Mouse (Mus musculus) G1E-ER4 (cell line): ENCODE data around the gene Phex. TPM values are rescaled to one million over a fixed set of nuclear protein-coding genes. Genes with fewer than 3 reads are reported as not detected.

Experiments used
- GATA1 ChIP-seq: IDR thresholded peaks from one replicate; pipeline ENCODE4 v1.8.0; 2012; ENCODE audit warnings: low read length, inconsistent platforms
- polyA plus RNA-seq: library from polyadenylated mRNA; stranded (reverse); fragments of >175 nt; gene quantifications from 2 replicates; pipeline ENCODE4 v1.2.3, GENCODE M21; 2012

Gene Phex
- polyA plus RNA-seq, 1 experiment: 0.02 TPM

GRCm38 (mm10) chrX:157334726-157335125 is 80.4 kb downstream of the Phex start:
- no peak for TF ChIP-seq GATA1

GRCm38 (mm10) chrX:157329821-157330220 is 85.3 kb downstream of the Phex start:
- TF ChIP-seq GATA1: no peak

DNA sequence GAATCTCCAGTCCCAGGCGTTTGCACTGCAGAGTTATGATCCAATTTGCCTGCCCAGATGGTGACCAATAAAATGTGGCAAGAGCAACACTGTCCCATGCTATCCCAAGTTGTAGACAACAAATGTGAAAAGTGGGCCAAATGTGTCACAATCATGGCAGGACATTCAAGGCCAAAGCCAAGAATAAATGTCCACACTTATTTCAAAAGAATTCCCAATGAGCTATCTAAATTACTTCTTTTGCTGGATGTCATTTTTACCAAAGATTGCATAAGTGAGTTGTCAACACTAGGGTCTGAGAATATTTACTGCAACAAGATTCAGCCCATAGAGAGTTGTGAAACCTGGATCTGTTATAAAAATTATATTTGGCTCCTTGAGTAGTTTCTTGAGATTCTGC is 86.7 kb downstream of the Phex start:
- TF ChIP-seq GATA1: no peak

GRCm38 (mm10) chrX:157327756-157328155 is 87.4 kb downstream of the Phex start:
- no peak for TF ChIP-seq GATA1

- no peak for TF ChIP-seq GATA1
Observed at GRCm38 (mm10) chrX:157324396-157324795, 90.7 kb downstream of the Phex start.

- no peak for TF ChIP-seq GATA1
Observed at GRCm38 (mm10) chrX:157310331-157310730, 104.8 kb downstream of the Phex start.

DNA sequence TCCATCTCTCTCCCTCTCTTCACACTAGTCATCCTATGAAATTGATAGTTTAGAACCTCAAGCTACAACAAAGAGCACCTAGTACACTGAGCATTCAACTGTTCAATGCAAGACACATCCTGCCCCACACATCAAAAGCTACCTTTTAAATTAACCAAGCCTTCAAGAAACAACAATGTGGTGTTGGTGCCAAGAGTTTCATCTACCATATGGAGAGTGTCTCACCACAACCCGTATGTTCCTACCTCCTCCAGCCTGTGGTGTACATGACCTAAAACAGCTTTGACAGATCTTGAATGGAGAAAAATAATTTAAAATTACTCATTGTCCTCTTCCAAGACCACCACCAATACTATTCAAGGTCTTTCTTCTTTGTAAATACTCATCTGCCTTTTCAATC is 106.9 kb downstream of the Phex start:
- no peak for TF ChIP-seq GATA1

- no peak for TF ChIP-seq GATA1
Observed at GRCm38 (mm10) chrX:157307411-157307810, 107.7 kb downstream of the Phex start.

GRCm38 (mm10) chrX:157306796-157307405 is 108.2 kb downstream of the Phex start:
- no peak for TF ChIP-seq GATA1

DNA sequence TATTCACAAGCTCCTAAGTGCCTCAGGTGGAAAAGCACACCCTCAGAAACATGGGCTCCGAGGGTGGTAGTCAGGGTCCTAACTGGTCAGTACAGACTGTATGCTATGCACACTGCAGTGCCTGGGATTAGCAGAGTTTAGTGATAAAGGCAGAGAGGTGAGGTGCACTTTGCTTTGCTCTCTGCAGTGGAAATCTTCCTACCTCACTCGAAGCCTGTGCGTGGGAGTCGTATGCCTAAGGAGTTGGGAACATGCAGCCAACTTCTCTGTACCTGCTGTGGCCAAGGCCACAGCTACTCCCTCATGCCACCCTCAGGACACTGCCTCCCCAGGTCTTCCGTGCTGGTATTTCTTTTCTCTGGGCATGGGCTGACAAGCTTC is 109.3 kb downstream of the Phex start:
- TF ChIP-seq GATA1: no peak

DNA sequence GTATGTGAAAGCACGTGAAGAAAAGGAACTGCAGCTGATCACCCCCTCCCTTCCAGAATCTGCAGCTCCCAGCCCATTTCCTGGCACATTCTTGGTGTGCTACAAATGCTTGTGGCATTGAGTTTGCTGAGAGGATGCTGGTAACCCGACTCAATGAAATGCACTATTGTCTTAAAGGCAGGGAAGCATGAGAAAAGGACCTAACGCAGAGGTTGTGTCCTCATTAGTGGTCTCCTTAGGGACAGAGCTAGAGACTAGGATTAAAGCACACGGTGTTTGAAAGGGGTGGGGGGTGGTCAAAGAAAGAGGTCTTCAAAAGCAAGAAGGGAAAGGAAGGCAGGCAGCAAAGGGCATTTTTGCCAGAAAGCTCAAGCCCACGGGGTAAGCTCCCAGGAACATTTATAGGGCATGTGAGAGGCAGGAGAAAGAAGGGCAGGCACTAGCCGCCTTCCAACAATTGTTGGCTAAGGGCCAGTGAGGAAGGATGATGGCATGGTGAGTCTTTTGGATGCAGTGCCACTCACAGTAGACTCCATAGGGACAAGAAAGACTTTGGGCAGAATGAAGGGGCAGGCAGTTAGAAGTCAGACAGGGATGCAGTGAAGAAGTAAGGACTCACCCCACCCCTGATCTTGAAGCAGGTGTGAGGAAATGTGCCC is 109.8 kb downstream of the Phex start:
- TF ChIP-seq GATA1: no peak

GRCm38 (mm10) chrX:157292411-157292810 is 122.7 kb downstream of the Phex start:
- no peak for TF ChIP-seq GATA1

DNA sequence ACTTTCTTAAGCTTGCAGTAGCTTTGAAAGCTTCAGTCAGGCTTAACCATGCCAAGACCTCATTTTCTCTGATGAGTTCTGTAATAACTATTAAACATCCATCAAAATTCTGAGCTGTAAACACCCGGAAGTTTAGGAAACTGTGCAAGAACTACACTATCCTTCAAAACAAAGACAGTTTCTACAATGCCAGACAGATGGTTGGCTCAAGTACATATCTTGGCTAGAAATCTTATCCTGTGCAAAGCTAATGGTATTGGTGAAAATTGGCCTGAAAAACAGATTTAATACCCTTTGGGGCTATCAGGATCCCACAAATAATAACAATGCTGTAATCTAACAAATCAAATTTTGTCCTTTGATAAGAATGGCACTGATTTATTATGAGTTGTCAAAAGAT is 138.5 kb downstream of the Phex start:
- no peak for TF ChIP-seq GATA1

GRCm38 (mm10) chrX:157273291-157273690 is 141.8 kb downstream of the Phex start:
- no peak for TF ChIP-seq GATA1

GRCm38 (mm10) chrX:157271609-157272008 is 143.5 kb downstream of the Phex start:
- TF ChIP-seq GATA1: no peak

GRCm38 (mm10) chrX:157269726-157270305 is 145.3 kb downstream of the Phex start:
- no peak for TF ChIP-seq GATA1

DNA sequence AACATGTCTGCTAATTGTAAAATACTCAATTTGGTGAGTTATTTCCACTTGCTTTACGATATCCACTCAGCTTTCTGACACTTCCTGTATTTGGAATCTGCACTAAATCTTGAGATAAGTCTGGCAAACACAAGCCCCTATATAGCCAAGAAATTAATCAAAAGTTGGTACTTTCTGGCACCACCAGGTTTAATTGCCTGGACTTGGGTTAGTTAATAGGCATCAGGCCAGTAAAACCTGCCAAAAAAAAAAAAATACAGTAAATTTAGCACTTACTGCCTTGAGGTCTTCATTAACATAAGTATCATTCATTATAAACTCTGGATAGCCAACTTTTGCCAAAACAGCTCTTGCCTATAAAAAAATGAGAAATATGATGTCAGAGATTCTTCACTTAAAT is 147.0 kb downstream of the Phex start:
- no peak for TF ChIP-seq GATA1
